Mouse (Mus musculus) large intestine, adult 2 months (tissue): ENCODE measurements around the gene Spr. TPM values are rescaled to one million over a fixed set of nuclear protein-coding genes. Genes with fewer than 3 reads are reported as not detected.
"Not testable (repeated sequence)": the region's sequence is repeated elsewhere in the genome, so short reads cannot be mapped to it uniquely, and the experiment has no call there.

Experiments used
- DNase-seq: peaks from one replicate; pipeline ENCODE4 v3.0.0-alpha.2; 2012; ENCODE audit warnings: low read depth, low spot score
- WGBS: fragments of 180-500 bp; shearing (Covaris S2); methylation state at CpG from one replicate; pipeline ENCODE4 v1.1.7; 2018; 5-methylcytosine and 5-hydroxymethylcytosine counted together
- polyA plus RNA-seq: library from polyadenylated mRNA; depleted of rRNA; stranded (reverse); fragments of >200 nt; gene quantifications from 2 replicates; pipeline ENCODE4 v1.2.3, GENCODE M21; 2012; rRNA removed

Gene Spr
- 35.1 and 38.7 TPM in 2 replicates for polyA plus RNA-seq

- DNase-seq, result peak; percentile 93
- under 1% methylated on average over 49 of the region's 49 CpGs for WGBS
Measured at GRCm38 (mm10) chr6:85137217-85138035, at the start of gene Spr. Gene Spr (minus strand): TSS chr6:85137766.

- WGBS, result 3% methylated on average over 15 of the region's 15 CpGs
Measured at GRCm38 (mm10) chr6:85186744-85187059, 49.1 kb upstream of the Spr start.

GRCm38 (mm10) chr6:85186033-85186743 lies 48.6 kb upstream of the Spr start:
- DNase-seq, result no peak
- WGBS, result 5% methylated on average over 33 of the region's 33 CpGs

More at GRCm38 (mm10) chr6:85186744-85187059, 49.1 kb upstream of the Spr start:
- DNase-seq, result no peak

GRCm38 (mm10) chr6:85183951-85184350 lies 46.4 kb upstream of the Spr start:
- WGBS, result 40% methylated on average over 3 of the region's 3 CpGs
- DNase-seq, result no peak

- 41% methylated on average over 2 of the region's 2 CpGs for WGBS
- no peak for DNase-seq
Measured at GRCm38 (mm10) chr6:85180036-85180435, 42.5 kb upstream of the Spr start.

- WGBS, result 61% methylated on average over 3 of the region's 3 CpGs
- no peak for DNase-seq
Measured at GRCm38 (mm10) chr6:85179569-85179968, 42.0 kb upstream of the Spr start.

GRCm38 (mm10) chr6:85165440-85165921 lies 27.9 kb upstream of the Spr start:
- WGBS, result 62% methylated on average over 11 of the region's 11 CpGs
- no peak for DNase-seq

GRCm38 (mm10) chr6:85160201-85160923 lies 22.8 kb upstream of the Spr start:
- 26% methylated on average over 4 of the region's 4 CpGs for WGBS
- peak; percentile 33 for DNase-seq

GRCm38 (mm10) chr6:85159092-85159760 lies 21.7 kb upstream of the Spr start:
- WGBS, result 26% methylated on average over 6 of the region's 6 CpGs
- not testable (repeated sequence) for DNase-seq

- 75% methylated on average over 4 of the region's 4 CpGs for WGBS
Measured at GRCm38 (mm10) chr6:85158040-85158804, 20.7 kb upstream of the Spr start.

GRCm38 (mm10) chr6:85156551-85156950 lies 19.0 kb upstream of the Spr start:
- not testable (repeated sequence) for DNase-seq
- 81% methylated on average over 2 of the region's 2 CpGs for WGBS

More at GRCm38 (mm10) chr6:85158040-85158804, 20.7 kb upstream of the Spr start:
- DNase-seq, result not testable (repeated sequence)

GRCm38 (mm10) chr6:85154861-85155528 lies 17.4 kb upstream of the Spr start:
- DNase-seq, result peak; percentile 46
- WGBS, result 3% methylated on average over 34 of the region's 34 CpGs

- DNase-seq, result peak; percentile 33
- 21% methylated on average over 9 of the region's 9 CpGs for WGBS
Measured at GRCm38 (mm10) chr6:85153970-85154540, 16.5 kb upstream of the Spr start.

- WGBS, result 93% methylated on average over 3 of the region's 3 CpGs
- no peak for DNase-seq
Measured at GRCm38 (mm10) chr6:85150386-85150785, 12.8 kb upstream of the Spr start.

- DNase-seq, result no peak
- WGBS, result 53% methylated on average over 3 of the region's 3 CpGs
Measured at GRCm38 (mm10) chr6:85147636-85148035, 10.1 kb upstream of the Spr start.

GRCm38 (mm10) chr6:85144466-85144865 lies 6.9 kb upstream of the Spr start:
- WGBS, result 53% methylated on average over 3 of the region's 3 CpGs
- DNase-seq, result no peak

- DNase-seq, result peak; percentile 40
- WGBS, result 5% methylated on average over 7 of the region's 7 CpGs
Measured at GRCm38 (mm10) chr6:85141013-85141412, 3.4 kb upstream of the Spr start.

GRCm38 (mm10) chr6:85139534-85139933 lies 2.0 kb upstream of the Spr start:
- WGBS, result 94% methylated on average over 2 of the region's 2 CpGs
- no peak for DNase-seq
